Mouse (Mus musculus): ENCODE results near the gene Fbxo10.
"Not testable (repeated sequence)": the region's sequence is repeated elsewhere in the genome, so short reads cannot be mapped to it uniquely, and the experiment has no call there.

Fbxo10 gene

GRCm38 (mm10) chr4:45047956-45048355 lies 36.4 kb downstream of the Fbxo10 start:
- no peak for DNase-seq (ENCODE audit: low spot score in 2 of 2)

GRCm38 (mm10) chr4:45047286-45047887 lies 37.0 kb downstream of the Fbxo10 start:
- no peak for DNase-seq (ENCODE audit: low spot score in 2 of 2)

GRCm38 (mm10) chr4:45046679-45047078 lies 37.7 kb downstream of the Fbxo10 start:
- DNase-seq (ENCODE audit: low spot score in 2 of 2): peak; percentile 30 to 41

DNA sequence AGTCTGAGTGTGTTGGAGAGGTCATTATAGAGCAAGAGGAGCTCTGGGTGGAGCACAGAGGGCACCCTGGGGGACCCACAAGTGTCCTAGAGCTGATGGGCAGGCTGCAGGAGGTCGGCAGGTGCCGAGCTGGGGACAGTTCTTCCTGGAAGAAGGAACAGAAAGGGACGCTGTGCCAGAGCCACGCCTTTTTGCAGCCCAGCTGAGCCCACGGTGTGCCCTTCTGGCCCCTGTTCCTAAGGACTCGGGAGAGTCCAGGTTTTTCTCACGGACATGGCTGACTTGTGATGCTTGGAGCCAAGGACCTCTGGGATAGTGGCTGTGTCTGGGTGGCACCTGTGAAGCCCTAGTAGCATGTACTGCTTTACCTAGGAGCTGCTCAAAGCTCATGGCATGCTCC lies 43.6 kb downstream of the Fbxo10 start:
- no peak for DNase-seq (ENCODE audit: low spot score in 2 of 2)

DNA sequence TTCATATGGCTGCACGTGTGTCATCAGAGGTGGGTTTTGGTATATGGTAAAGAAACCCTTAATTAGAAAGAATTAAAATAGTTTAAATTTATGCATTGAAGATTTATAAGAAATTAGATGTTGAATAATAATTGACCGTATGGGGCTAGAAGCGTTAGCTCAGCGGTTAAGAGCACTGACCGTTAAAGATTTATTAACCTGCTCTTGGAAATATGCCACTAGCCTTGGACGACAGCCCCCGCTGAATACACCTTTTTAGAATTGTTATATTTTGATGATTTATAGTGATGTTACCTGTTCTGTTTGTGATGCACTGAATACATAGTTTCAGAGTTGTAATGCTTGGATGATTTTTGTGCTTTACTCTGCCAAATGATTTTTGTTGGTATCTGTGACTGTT lies 44.9 kb downstream of the Fbxo10 start:
- DNase-seq (ENCODE audit: low spot score in 2 of 2): not testable (repeated sequence)

- DNase-seq (ENCODE audit: low spot score in 2 of 2): not testable (repeated sequence)
These were observed 45.5 kb downstream of the Fbxo10 start for GRCm38 (mm10) chr4:45038879-45039278.

DNA sequence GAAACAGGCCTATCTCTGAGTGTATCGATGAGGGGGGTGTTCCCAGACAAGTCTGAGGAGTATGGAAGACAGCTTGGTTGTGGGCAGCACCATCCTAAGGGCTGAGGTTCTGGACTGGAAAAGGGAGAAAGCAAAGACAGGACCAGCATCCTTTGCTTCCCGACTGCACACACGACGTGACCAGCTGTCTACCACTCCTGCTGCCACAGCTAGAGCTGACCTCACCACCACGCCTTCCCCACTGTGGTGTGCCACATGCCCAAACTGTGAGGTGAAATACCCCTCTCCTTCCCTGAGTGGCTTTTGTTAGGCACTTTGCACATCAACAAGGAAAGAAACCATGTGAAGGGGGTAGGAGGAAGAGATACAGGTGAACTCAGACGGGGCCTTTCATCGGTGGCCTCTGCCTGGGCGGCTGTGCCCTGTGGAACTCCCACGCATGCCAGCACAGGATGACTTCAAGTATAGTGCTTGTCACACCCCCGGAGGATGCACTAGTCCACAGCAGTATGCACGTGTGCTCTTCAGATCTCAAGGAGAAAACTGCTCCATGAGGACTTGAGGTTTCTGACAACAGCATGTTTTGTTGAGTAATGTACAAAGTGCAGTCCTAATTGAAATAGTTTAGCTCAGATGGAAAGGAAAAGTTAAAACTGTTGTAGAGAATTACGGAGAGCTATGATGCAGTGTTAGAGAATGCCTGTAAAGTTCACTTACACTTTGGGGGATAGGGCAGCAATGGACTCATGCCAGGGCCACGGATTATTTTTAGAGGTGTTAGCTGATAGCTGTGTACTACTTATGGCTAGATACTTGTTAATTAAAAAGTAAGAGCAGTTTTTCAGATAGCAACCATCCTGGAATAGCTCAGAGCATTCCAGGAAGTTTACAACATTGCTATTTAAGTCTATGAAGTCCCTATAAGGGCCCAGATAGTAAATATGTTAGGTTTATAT lies 46.7 kb downstream of the Fbxo10 start:
- DNase-seq (ENCODE audit: low spot score in 2 of 2): peak; percentile 66 to 80

GRCm38 (mm10) chr4:45036571-45036970 lies 47.8 kb downstream of the Fbxo10 start:
- no peak for DNase-seq (ENCODE audit: low spot score in 2 of 2)

- no peak for DNase-seq (ENCODE audit: low spot score in 2 of 2)
These were observed 48.4 kb downstream of the Fbxo10 start for GRCm38 (mm10) chr4:45036048-45036447.

DNA sequence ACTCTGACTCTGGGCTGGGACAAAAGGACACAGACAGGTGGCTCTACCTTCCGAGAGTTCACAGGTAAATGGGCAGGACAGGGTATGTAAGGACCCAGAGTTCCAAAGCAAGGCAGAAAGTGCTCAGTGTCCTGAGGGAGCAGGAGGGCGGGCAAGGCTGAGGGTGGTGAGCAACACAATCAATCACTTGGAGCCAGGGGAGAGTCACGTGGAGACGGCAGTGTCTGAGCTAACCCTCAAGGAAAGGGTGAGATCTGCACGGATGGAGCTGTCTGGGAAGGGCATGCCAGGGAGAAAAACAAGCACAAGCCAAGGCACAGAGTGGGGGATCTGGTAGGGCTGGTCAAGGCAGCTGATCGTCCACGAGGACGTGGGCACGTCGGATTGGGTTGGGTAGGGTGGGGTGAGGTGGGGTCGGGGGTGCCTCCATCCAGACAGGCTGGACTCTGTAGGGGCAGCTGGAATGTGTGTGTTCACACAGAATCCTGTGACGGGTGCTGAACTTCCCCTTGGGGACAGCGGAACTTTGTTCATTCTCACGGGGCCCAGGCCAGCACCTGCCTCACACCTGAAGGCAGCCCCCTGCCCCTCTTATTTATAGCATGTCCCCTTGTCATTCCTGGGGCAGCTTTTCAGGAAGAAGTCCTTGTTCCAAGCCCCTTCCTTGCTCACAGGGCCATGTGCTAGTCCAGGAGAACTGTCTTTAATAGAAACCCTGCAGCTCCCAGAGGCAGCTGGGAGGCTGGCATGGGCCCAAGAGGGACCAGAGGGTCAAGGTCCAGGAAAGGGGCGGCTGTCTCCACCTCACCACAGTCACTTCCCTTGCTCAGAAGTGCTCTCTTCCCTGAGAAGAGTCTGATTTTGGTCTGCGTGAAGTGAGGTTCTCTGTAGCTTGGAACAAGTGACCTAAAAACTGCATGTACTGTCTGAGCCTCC lies 49.4 kb downstream of the Fbxo10 start:
- DNase-seq (ENCODE audit: low spot score in 2 of 2): no peak

GRCm38 (mm10) chr4:45032586-45032985 lies 51.8 kb downstream of the Fbxo10 start:
- peak; percentile 46 to 57 for DNase-seq (ENCODE audit: low spot score in 2 of 2)

DNA sequence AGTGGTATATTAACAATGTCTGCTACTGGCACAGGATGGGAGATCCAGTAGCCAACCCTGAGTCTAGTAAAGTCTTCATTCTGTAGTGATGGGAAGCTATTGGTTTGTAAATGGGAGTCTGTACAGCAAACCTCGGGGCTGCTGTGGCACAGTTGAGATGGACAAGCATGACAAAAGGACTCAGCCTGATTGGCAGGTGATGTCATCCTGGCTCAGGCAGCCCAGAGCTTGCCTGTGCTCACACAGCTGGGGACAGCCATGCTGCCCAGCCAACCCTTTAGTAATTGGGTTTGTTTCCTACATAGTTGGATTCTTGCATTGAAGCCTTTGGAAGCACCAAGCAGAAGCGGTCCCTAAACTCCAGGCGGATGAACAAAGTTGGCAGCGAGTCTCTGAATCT lies 57.9 kb downstream of the Fbxo10 start:
- no peak for DNase-seq (ENCODE audit: low spot score in 2 of 2)

DNA sequence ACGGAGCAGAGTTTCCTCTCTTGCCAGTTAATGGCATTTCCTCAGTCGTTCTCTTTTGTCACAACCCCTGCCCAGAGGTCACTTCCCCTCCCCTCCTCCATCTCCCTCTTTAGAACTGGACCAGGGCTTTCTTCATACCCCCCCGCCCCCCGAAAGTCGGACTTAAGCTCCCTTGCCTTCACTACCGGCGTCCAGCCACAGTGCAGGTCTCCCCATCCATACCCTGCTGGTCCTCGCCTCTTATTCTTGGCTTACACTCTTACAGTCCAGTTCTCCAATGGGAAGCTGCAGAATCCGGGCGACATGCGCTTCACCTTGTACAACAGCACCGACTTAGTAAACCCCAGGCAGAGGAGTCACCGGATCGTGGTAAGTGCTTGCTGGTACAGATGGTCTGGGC lies 65.4 kb downstream of the Fbxo10 start:
- DNase-seq (ENCODE audit: low spot score in 2 of 2): no peak

DNA sequence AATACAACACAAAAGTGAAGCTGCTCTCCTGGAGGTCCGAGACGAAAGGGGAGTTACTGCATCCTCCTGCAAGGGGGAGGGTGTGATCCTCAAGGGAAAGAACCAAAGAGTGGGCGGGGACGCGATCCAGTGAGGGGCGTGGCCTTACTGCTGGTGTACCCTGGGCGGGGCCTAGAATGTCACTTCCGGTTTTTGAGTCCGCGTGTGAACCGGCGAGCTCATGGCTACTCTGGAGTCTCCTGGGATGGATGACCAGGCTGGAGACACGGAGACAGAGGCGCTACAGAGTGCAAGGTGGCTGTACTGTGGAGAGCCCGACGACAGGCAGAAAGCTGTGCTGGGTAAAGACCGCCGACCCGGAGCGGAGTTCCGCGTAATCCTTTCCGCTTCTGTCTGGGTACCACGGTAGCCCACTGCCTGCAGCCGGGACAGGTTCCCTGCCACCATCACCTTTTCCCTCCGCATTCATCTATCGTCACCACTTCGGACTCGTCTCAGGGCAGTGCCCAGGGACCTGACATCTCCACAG lies 65.9 kb downstream of the Fbxo10 start, which contains the start of gene Polr1e:
Polr1e (plus strand) TSS at position 132 of the 529 bp plus-strand sequence.
- peak; percentile 94 to 96 for DNase-seq (ENCODE audit: low spot score in 2 of 2)

DNA sequence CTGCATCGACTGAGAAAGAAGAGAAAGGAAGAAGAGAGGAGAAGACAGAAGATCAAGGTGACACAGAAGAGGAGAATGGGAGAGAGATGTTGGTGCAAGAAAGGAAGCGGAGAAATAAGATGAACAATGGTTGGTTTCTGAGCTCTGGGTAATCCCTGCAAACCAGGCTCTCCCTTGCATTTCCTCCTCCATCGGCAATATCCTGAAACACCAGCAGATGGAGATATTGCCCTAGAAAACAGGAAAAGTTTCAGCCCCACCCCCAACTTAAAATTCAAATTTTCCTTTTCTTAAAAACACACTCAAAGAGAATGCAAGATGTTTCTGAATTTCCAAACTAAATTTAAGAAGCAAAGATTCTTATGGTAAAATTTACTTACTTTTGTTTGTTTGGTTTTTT lies 68.8 kb downstream of the Fbxo10 start:
- DNase-seq (ENCODE audit: low spot score in 2 of 2): peak; percentile 25 to 70

DNA sequence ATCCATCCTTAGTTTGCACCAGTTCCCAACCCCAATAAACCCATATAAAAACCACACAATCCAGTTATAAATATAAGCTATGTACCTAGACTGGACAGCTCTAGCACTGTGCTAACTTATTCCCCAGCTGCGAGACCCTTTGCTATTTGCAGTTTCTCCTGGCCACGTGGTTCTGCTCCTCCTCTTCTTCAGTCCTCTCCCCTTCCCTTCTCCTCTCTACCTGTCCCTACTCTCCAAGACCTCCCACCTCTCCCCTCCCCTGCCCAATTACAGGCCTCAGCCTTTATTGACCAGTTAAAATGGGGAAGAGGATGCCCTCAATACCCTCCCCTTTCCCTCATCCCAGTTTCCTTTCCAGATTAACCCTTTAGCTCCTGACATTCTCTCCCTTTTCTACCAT lies 70.9 kb downstream of the Fbxo10 start:
- DNase-seq (ENCODE audit: low spot score in 2 of 2): no peak

DNA sequence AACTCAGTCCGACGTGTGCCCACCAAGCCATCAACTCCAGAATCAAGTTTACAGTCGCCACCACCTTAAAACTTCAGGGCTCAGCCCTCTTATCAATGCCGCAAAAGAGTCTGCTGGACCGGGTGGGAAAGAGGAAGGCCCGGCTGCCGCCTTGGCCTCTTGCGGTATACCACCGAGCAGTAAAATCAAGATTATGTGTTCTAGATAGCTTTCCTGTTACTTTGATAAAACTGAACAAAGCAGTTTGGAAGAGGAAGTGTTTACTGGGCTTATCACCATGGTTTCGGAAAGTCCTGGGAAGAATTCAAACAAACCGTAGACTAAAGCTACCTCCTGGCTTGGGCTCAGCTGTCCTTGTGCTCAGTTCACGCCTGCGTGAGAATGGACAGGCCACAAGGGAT lies 71.4 kb downstream of the Fbxo10 start:
- no peak for DNase-seq (ENCODE audit: low spot score in 2 of 2)

DNA sequence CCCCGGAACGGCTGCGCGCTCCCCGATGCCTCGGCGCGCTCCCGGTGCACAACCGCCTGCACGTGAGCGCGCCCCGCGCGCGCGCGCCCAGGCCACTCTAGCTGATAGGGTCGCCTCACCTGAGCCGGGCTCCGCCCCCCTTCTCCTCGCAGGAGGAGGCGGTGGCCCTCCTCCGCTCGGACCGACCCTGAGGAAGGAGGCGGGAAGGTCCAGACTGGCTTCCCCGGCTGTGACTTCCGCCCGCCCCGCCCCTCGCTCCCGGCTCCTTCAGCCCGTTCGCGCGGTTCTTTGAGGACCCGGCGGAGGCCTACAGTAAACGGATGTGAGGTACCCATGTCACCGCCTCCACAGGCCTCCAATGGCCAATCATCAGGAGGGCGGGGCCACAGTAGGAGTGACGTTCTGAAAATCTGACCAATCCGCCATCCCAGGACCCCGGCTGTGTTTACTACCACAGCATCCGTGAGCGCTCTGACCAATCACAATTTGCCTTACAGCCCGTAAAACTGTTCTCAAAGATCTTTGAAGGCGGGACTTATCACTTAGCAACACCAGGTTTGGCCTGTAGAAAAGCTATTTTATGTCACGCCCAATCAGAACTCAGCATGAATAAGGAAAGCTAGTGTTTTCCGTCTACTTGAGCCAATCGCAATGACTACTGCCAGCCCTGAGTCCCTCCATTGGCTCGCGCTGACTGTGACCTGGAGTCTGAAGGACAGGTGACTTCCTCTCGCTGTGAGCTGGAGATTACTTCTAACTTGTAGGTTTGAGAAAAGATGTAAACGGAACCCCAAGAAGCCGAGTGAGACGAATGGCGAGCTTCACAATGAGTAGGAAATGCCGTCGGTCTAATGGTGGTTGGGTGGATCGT lies 72.1 kb downstream of the Fbxo10 start, which contains the start of gene Zbtb5:
Zbtb5 (minus strand) TSS at position 308 of the 871 bp plus-strand sequence.
- peak; percentile 100 for DNase-seq (ENCODE audit: low spot score in 2 of 2)

GRCm38 (mm10) chr4:45011581-45012104 lies 72.8 kb downstream of the Fbxo10 start:
- peak in 1 of 2 experiments; percentile 68 for DNase-seq (ENCODE audit: low spot score in 2 of 2)

DNA sequence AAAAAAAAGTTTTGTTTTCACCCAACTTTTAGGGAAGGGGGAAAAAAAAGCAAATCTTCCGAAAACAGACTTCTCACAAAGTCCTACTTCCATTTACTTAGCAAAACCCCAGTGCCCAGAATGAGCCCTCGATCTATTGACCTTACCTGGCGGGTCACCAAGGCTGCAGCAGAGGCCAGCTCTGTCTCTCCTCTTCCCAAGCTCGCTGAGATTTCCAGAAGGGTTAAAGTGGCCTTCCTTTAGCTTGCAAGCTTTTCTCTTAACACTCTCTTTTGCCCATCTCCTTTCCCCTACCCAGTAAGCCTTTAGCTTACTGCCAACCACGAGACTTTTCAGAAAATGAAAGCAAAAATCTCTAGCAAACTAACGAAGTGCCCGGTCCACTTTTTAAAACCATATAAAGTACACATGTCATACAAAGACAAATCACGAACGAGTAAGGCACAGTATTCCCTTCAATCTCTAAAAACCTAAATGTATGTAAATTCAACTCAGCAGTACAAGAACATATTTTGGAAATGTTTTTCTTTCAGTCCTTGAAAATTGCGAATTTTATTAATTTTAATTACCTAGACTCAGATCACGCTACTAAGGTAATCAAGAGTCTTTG lies 73.5 kb downstream of the Fbxo10 start:
- DNase-seq (ENCODE audit: low spot score in 2 of 2): no peak

Measured in heart, adult 9 months (tissue).